Mouse (Mus musculus) lung, embryonic 14.5 days (tissue): ENCODE results near the gene Trim61. TPM values are rescaled to one million over a fixed set of nuclear protein-coding genes. Genes with fewer than 3 reads are reported as not detected.

Experiments
- ATAC-seq: fragments of 200-750 bp; cut with Nextera tagmentation; 2 replicates; pipeline ENCODE4 v1.8.0; 2017; ENCODE audit warnings: mild to moderate bottlenecking, moderate TSS enrichment, moderate library complexity; ENCODE audit not compliant: insufficient read depth
- DNase-seq: peaks from one replicate; pipeline ENCODE4 v3.0.0-alpha.2; 2015
- H3K27ac ChIP-seq: fragments of 300-500 bp; sonication (generic); 2 replicates; pipeline ENCODE4 v1.5.1; 2014; ENCODE audit warnings: low read depth, mild to moderate bottlenecking, moderate library complexity
- H3K27me3 ChIP-seq: fragments of 300-500 bp; sonication (generic); 2 replicates; pipeline ENCODE4 v1.6.1; 2014; ENCODE audit warnings: low read length, control low read depth; ENCODE audit not compliant: insufficient read depth
- H3K36me3 ChIP-seq: fragments of 300-500 bp; sonication (generic); 2 replicates; pipeline ENCODE4 v1.6.1; 2014; ENCODE audit warnings: control low read depth; ENCODE audit not compliant: insufficient read depth
- H3K4me1 ChIP-seq: fragments of 300-500 bp; sonication (generic); 2 replicates; pipeline ENCODE4 v1.6.1; 2014; ENCODE audit warnings: antibody characterized with exemption, control low read depth; ENCODE audit not compliant: insufficient read depth
- H3K4me2 ChIP-seq: fragments of 300-500 bp; sonication (generic); 2 replicates; pipeline ENCODE4 v1.6.1; 2014; ENCODE audit warnings: mild to moderate bottlenecking
- H3K4me3 ChIP-seq: fragments of 300-500 bp; sonication (generic); 2 replicates; pipeline ENCODE4 v1.5.1; 2014; ENCODE audit warnings: low read depth, low read length
- H3K9ac ChIP-seq: fragments of 300-500 bp; sonication (generic); 2 replicates; pipeline ENCODE4 v1.6.1; 2014
- H3K9me3 ChIP-seq: fragments of 300-500 bp; sonication (generic); 2 replicates; pipeline ENCODE4 v1.6.1; 2016; ENCODE audit warnings: low read depth, low read length, control low read depth
- CTCF ChIP-seq: IDR thresholded peaks from 2 replicates; pipeline ENCODE4 v1.5.1; 2016; ENCODE audit warnings: antibody characterized with exemption, low read depth
- WGBS: fragments of 180-500 bp; shearing (Covaris S2); extraction: QIAGEN DNeasy Blood & Tissue Kit; methylation state at CpG from one replicate; pipeline ENCODE4 v1.1.7; 2014; 5-methylcytosine and 5-hydroxymethylcytosine counted together
- polyA plus RNA-seq: library from polyadenylated mRNA; unstranded; fragments of >200 nt; fragmentation: Nextera tagmentation; extraction: Ambion mirVana; gene quantifications from 2 replicates; pipeline ENCODE4 v1.2.1, GENCODE M21; 2014

Gene Trim61
- polyA plus RNA-seq, 1 experiment from 2014 or later = not detected

DNA sequence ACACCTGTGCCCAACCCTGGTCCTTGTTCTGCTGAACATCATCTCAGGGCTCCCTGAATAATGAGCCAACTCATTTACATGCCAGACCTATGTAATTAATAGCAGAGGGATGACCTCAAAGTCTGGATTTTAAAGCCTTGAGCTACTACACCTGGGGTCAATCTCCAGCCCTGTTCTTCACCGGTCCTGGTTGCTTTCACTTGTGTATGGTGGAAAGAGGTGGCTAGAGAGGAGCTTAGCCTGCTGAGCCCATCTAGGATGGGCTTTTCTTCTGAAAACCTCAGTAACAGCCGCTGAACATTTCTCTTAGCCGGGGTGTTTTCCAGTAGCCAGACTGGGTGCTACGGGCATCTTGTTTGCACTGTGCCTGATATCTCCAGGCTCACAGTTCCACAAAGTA lies 30.6 kb downstream of the Trim61 start, which contains the start of gene Trim75:
Trim75 (minus strand) TSS at position 101 of the 400 bp plus-strand sequence.
- no peak for TF ChIP-seq CTCF
- no peaks in the 10 kb centered on the region for H3K4me1 ChIP-seq
- no peak within 1 kb of the TSS for H3K9ac ChIP-seq
- ATAC-seq (no peak), DNase-seq (no peak)
- 90% methylated on average over 4 of the region's 4 CpGs for WGBS
- H3K4me3 ChIP-seq = no peak within 1 kb of the TSS
- H3K36me3 ChIP-seq = no peaks in the 10 kb centered on the region
- H3K4me2 ChIP-seq = no peak within 1 kb of the TSS
- no peaks in the 10 kb centered on the region for H3K9me3 ChIP-seq
- no peak within 1 kb of the TSS for H3K27ac ChIP-seq
- no peaks in the 10 kb centered on the region for H3K27me3 ChIP-seq

DNA sequence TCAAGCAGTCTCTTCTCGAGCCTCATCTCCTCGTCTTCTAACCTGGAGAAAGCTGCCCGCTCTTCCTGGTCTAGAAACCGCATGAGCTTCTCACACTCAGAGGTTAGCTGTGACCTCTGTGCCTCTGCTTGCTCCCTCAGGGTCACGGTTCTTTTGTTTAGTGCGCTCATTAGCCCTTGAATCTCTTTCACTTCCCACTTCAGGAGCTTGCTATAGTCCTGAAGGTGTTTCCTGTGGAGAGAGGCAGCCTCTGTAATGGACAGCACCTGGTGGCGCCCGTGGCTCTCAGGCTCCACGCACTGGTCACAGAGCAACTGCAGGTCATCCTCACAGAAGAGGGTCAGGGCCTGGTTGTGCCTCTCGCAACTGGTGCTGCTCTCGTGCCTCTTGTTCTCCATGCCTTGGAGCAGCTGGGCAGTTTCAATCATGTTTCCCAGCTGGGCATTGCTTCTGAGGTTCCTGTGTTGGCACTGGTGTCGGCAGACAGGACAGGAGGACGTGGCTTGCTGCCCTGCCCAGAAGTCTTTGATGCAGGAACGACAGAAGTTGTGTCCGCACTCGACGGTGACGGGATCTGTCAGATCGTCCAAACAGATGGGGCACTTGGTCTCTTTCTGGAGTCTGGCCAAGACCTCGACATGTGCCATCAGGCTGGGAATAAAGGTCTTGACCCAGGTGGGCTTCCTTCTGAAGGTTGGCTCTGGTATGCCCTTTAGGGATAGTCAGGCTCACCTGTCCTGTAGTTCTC lies 35.0 kb downstream of the Trim61 start:
- Histone ChIP-seq H3K27me3 (no peaks in the 10 kb centered on the region), H3K4me3 (no peak overlapping the region), H3K9me3 (no peaks in the 10 kb centered on the region), H3K9ac (no peak overlapping the region), H3K27ac (no peak overlapping the region), H3K36me3 (no peaks in the 10 kb centered on the region), H3K4me2 (no peak overlapping the region), H3K4me1 (no peaks in the 10 kb centered on the region)
- no peak for DNase-seq
- no peak for ATAC-seq
- 56% methylated on average over 20 of the region's 20 CpGs for WGBS
- TF ChIP-seq CTCF = no peak

Other genes starting within 250 kb of the Trim61 start
- 15.8 and 16.9 TPM in 2 replicates for gene Klhl2, start 168.5 kb downstream of the Trim61 start, polyA plus RNA-seq
- 27.9 and 29.1 TPM in 2 replicates for gene Tmem192, start 71.3 kb downstream of the Trim61 start, polyA plus RNA-seq
- gene Trim75, start 30.7 kb downstream of the Trim61 start, polyA plus RNA-seq = not detected in 2 replicates
- not detected in 2 replicates for gene Trim60, start 61 bp upstream of the Trim61 start, polyA plus RNA-seq
- gene Apela, start 18.8 kb upstream of the Trim61 start, polyA plus RNA-seq = 0.95 and 1.1 TPM in 2 replicates
- gene Gm10663, start 56.5 kb upstream of the Trim61 start, polyA plus RNA-seq = not detected in 2 replicates
- 1.8 and 2.6 TPM in 2 replicates for gene BC030870, start 111.0 kb upstream of the Trim61 start, polyA plus RNA-seq